ENCODE assay signal across 23 mouse cellular contexts in the genomic region with DNA sequence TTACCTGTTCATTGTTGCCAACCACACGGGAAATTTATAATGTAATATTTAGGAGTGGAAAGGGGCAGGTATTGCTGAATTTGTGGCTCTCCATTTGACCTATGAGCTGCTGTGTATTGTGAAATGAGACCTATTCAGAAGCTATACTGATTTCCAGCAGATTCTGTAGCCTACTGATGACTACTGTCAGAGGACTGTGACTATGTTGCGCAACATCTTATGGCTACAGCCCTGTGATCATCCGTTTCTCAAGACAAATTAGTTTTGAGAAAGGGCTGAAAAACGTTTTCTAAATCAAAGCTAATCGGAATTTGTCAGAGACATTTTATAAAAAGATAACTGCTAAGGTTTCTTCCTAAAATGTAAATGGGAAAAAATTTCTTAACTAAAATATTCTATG.
DNase-seq lines count a peak whose midpoint lies in the region; ATAC-seq and TF ChIP-seq lines count a peak whose summit lies in the region.
"Had no signal": no experiment of that assay in that cellular context is flagged by ENCODE, and none has a peak within 500 bp of the region (broad histone marks: within the 10 kb centered on the region; RNA-seq: fewer than 3 reads in every experiment).

No protein-coding gene starts in this region.

- DNase-seq in liver, adult 2 months (ENCODE audit: extremely low read depth, low read depth, low spot score): peak; percentile 62
- no peak for DNase-seq in right cerebral cortex, postnatal 25 days
- DNase-seq in frontal cortex, adult 2 months (ENCODE audit: extremely low spot score in 1 of 2, low spot score in 1 of 2): no peak
- DNase-seq: adrenal gland, adult 2 months; adrenal gland, postnatal 10 days; adrenal gland, postnatal 25 days; B cell, adult 2 months; cerebellum, adult 11 months; cerebellum, adult 18-20 months; cerebellum, adult 8-10 months; cerebellum, adult 9-11 months; cerebellum, postnatal 14 days; cerebellum, postnatal 36 days; embryo, embryonic 11 days had no signal

- H3K9me3 ChIP-seq in liver, embryonic 12.5 days (replicated peaks): no peaks in the 10 kb centered on the region
- H3K9me3 ChIP-seq: embryonic facial prominence, embryonic 13.5 days; embryonic facial prominence, embryonic 15.5 days; forebrain, embryonic 10.5 days; forebrain, embryonic 12.5 days had no signal

- no peak for TF ChIP-seq CTCF in liver, adult 2 months (IDR thresholded peaks at IDR 0.05; ENCODE audit: low read depth, low read length)
- TF ChIP-seq CTCF in C2C12 (IDR thresholded peaks at IDR 0.05; ENCODE audit: control insufficient read depth, insufficient read depth, insufficient read length): no peak

- 60% methylated on average over 5 of the region's 5 CpGs for WGBS in liver, adult 2 months
- WGBS in liver, embryonic 12.5 days (ENCODE audit: insufficient replicate concordance): 66% methylated on average over 5 of the region's 5 CpGs

- no peaks in the 10 kb centered on the region for H3K79me3 ChIP-seq in C2C12 (ENCODE audit: low read depth)

- H3K27me3 ChIP-seq in liver, adult 2 months (ENCODE audit: control insufficient read depth, insufficient read depth, low read length): no peaks in the 10 kb centered on the region
- no peaks in the 10 kb centered on the region for H3K27me3 ChIP-seq in liver, embryonic 12.5 days (replicated peaks)
- no peaks in the 10 kb centered on the region for H3K27me3 ChIP-seq in C2C12 (ENCODE audit: control insufficient read depth, insufficient read depth, insufficient read length)
- H3K27me3 ChIP-seq: embryonic facial prominence, embryonic 13.5 days; embryonic facial prominence, embryonic 15.5 days; forebrain, embryonic 12.5 days had no signal

- no peak overlapping the region for H3K9ac ChIP-seq in liver, adult 2 months (ENCODE audit: low read depth, low read length)
- no peak overlapping the region for H3K9ac ChIP-seq in liver, embryonic 12.5 days
- H3K9ac ChIP-seq: embryonic facial prominence, embryonic 13.5 days; embryonic facial prominence, embryonic 15.5 days; forebrain, embryonic 12.5 days had no signal

- no peak for ATAC-seq in liver, embryonic 12.5 days
- ATAC-seq: forebrain, embryonic 14.5 days; forebrain, embryonic 16.5 days had no signal

- H3ac ChIP-seq in C2C12 (ENCODE audit: control insufficient read depth, insufficient read length, low read depth): no peak overlapping the region

- peaks cover 9% of the 10 kb centered on the region; the same call in 1 of the 2 replicates for H3K4me1 ChIP-seq in liver, adult 2 months (ENCODE audit: control insufficient read depth, insufficient read depth, low read length)
- H3K4me1 ChIP-seq in liver, embryonic 12.5 days: no peaks in the 10 kb centered on the region
- H3K4me1 ChIP-seq: embryonic facial prominence, embryonic 13.5 days; embryonic facial prominence, embryonic 15.5 days; forebrain, embryonic 10.5 days; forebrain, embryonic 12.5 days had no signal

- H3K4me3 ChIP-seq in liver, adult 2 months (ENCODE audit: insufficient read depth, low read depth, low read length): no peak overlapping the region
- H3K4me3 ChIP-seq in liver, embryonic 12.5 days: no peak overlapping the region
- no peak overlapping the region for H3K4me3 ChIP-seq in C2C12 (ENCODE audit: insufficient read depth, poor library complexity, severe bottlenecking)
- H3K4me3 ChIP-seq: embryonic facial prominence, embryonic 13.5 days; embryonic facial prominence, embryonic 15.5 days; erythroblast, embryonic 14.5 days; forebrain, embryonic 10.5 days; forebrain, embryonic 12.5 days had no signal

- H3K79me2 ChIP-seq in liver, adult 2 months (ENCODE audit: control insufficient read depth, insufficient read depth, low read length): no peaks in the 10 kb centered on the region
- H3K79me2 ChIP-seq in C2C12 (ENCODE audit: control insufficient read depth, insufficient read depth): no peaks in the 10 kb centered on the region

- no peak overlapping the region for H3K4me2 ChIP-seq in liver, embryonic 12.5 days
- H3K4me2 ChIP-seq: embryonic facial prominence, embryonic 13.5 days; embryonic facial prominence, embryonic 15.5 days; forebrain, embryonic 12.5 days had no signal

- TF ChIP-seq POLR2A in liver, adult 2 months (IDR thresholded peaks at IDR 0.05; ENCODE audit: extremely low read depth, insufficient read depth, low read length): no peak

- H3K27ac ChIP-seq in liver, adult 2 months (replicated peaks; ENCODE audit: insufficient read depth, low read depth, low read length): no peak overlapping the region
- no peak overlapping the region for H3K27ac ChIP-seq in liver, embryonic 12.5 days
- H3K27ac ChIP-seq: embryonic facial prominence, embryonic 13.5 days; embryonic facial prominence, embryonic 15.5 days; forebrain, embryonic 10.5 days; forebrain, embryonic 12.5 days had no signal

- H3K36me3 ChIP-seq in liver, adult 2 months (ENCODE audit: control insufficient read depth, insufficient read depth, low read length): no peaks in the 10 kb centered on the region
- H3K36me3 ChIP-seq in liver, embryonic 12.5 days: no peaks in the 10 kb centered on the region
- no peaks in the 10 kb centered on the region for H3K36me3 ChIP-seq in C2C12 (ENCODE audit: control insufficient read depth, insufficient read depth)
- H3K36me3 ChIP-seq: embryonic facial prominence, embryonic 13.5 days; embryonic facial prominence, embryonic 15.5 days; forebrain, embryonic 10.5 days; forebrain, embryonic 12.5 days had no signal

TF ChIP-seq in C2C12, 6 proteins besides CTCF, POLR2A, EP300 and RAD21:
- TF ChIP-seq MYOD1 (IDR thresholded peaks at IDR 0.05; ENCODE audit: control insufficient read depth, insufficient read length, low read depth) (no peak), FOSL1 (IDR thresholded peaks at IDR 0.05; ENCODE audit: insufficient read depth, low read length, poor library complexity, severe bottlenecking) (no peak), CEBPB (IDR thresholded peaks at IDR 0.05; ENCODE audit: low read depth) (peak; percentile 77)
